Mouse (Mus musculus): ENCODE measurements around the gene Gm20708. TPM values are rescaled to one million over a fixed set of nuclear protein-coding genes. Genes with fewer than 3 reads are reported as not detected.

The Gm20708 gene
- 52.2 TPM for polyA plus RNA-seq (2014; fragmentation: Illumina TruSeq; extraction: RNeasy Lipid Tissue Mini Kit (QIAGEN cat#74804); ENCODE audit: low read depth, low replicate concordance)

GRCm38 (mm10) chr11:117809407-117810311 is at the start of gene Gm20708, which contains the start of gene Syngr2:
Gene Gm20708, plus strand, starts transcription at chr11:117809668.
Gene Syngr2, plus strand, starts transcription at chr11:117809668.

GRCm38 (mm10) chr11:117781993-117782704 is 27.3 kb upstream of the Gm20708 start, which contains the start of the genes Tmc8 and Tmc6:
Gene Tmc8, plus strand, starts transcription at chr11:117782076.
Gene Tmc6, minus strand, starts transcription at chr11:117782198.

GRCm38 (mm10) chr11:117797511-117798159 is 11.8 kb upstream of the Gm20708 start, which contains the start of gene 6030468B19Rik:
Gene 6030468B19Rik, plus strand, starts transcription at chr11:117797660.

GRCm38 (mm10) chr11:117825333-117826101 is 16.0 kb downstream of the Gm20708 start, which contains the start of the genes Afmid and Tk1:
Gene Afmid, plus strand, starts transcription at chr11:117825924.
Gene Tk1, minus strand, starts transcription at chr11:117826092.

GRCm38 (mm10) chr11:117848985-117849671 is 39.7 kb downstream of the Gm20708 start, which contains the start of gene Birc5:
Gene Birc5, plus strand, starts transcription at chr11:117849251.

GRCm38 (mm10) chr11:117860601-117861000 is 51.1 kb downstream of the Gm20708 start, which contains the start of gene Tmem235:
Gene Tmem235, plus strand, starts transcription at chr11:117860752.

GRCm38 (mm10) chr11:117872861-117873608 is 63.6 kb downstream of the Gm20708 start, which contains the start of gene Tha1:
Gene Tha1, minus strand, starts transcription at chr11:117873481.

Other genes starting within 250 kb of the Gm20708 start
- gene Tnrc6c, start 155.4 kb upstream of the Gm20708 start, polyA plus RNA-seq (2014; fragmentation: Illumina TruSeq; extraction: RNeasy Lipid Tissue Mini Kit (QIAGEN cat#74804); ENCODE audit: low read depth, low replicate concordance) = 2.5 TPM
- not detected for gene Tmc8, start 27.6 kb upstream of the Gm20708 start, polyA plus RNA-seq (2014; fragmentation: Illumina TruSeq; extraction: RNeasy Lipid Tissue Mini Kit (QIAGEN cat#74804); ENCODE audit: low read depth, low replicate concordance)
- gene Tmc6, start 27.5 kb upstream of the Gm20708 start, polyA plus RNA-seq (2014; fragmentation: Illumina TruSeq; extraction: RNeasy Lipid Tissue Mini Kit (QIAGEN cat#74804); ENCODE audit: low read depth, low replicate concordance) = 1.2 TPM
- gene 6030468B19Rik, start 12.0 kb upstream of the Gm20708 start, polyA plus RNA-seq (2014; fragmentation: Illumina TruSeq; extraction: RNeasy Lipid Tissue Mini Kit (QIAGEN cat#74804); ENCODE audit: low read depth, low replicate concordance) = not detected
- gene Syngr2, start within 50 bp of the Gm20708 start, polyA plus RNA-seq (2014; fragmentation: Illumina TruSeq; extraction: RNeasy Lipid Tissue Mini Kit (QIAGEN cat#74804); ENCODE audit: low read depth, low replicate concordance) = 9.2 TPM
- 56.3 TPM for gene Afmid, start 16.3 kb downstream of the Gm20708 start, polyA plus RNA-seq (2014; fragmentation: Illumina TruSeq; extraction: RNeasy Lipid Tissue Mini Kit (QIAGEN cat#74804); ENCODE audit: low read depth, low replicate concordance)
- 3.3 TPM for gene Tk1, start 16.4 kb downstream of the Gm20708 start, polyA plus RNA-seq (2014; fragmentation: Illumina TruSeq; extraction: RNeasy Lipid Tissue Mini Kit (QIAGEN cat#74804); ENCODE audit: low read depth, low replicate concordance)
- gene Birc5, start 39.6 kb downstream of the Gm20708 start, polyA plus RNA-seq (2014; fragmentation: Illumina TruSeq; extraction: RNeasy Lipid Tissue Mini Kit (QIAGEN cat#74804); ENCODE audit: low read depth, low replicate concordance) = 1.1 TPM
- gene Tmem235, start 51.1 kb downstream of the Gm20708 start, polyA plus RNA-seq (2014; fragmentation: Illumina TruSeq; extraction: RNeasy Lipid Tissue Mini Kit (QIAGEN cat#74804); ENCODE audit: low read depth, low replicate concordance) = not detected
- gene Tha1, start 63.8 kb downstream of the Gm20708 start, polyA plus RNA-seq (2014; fragmentation: Illumina TruSeq; extraction: RNeasy Lipid Tissue Mini Kit (QIAGEN cat#74804); ENCODE audit: low read depth, low replicate concordance) = 0.24 TPM
- 4.7 TPM for gene Socs3, start 160.4 kb downstream of the Gm20708 start, polyA plus RNA-seq (2014; fragmentation: Illumina TruSeq; extraction: RNeasy Lipid Tissue Mini Kit (QIAGEN cat#74804); ENCODE audit: low read depth, low replicate concordance)
- 1.5 TPM for gene Pgs1, start 176.6 kb downstream of the Gm20708 start, polyA plus RNA-seq (2014; fragmentation: Illumina TruSeq; extraction: RNeasy Lipid Tissue Mini Kit (QIAGEN cat#74804); ENCODE audit: low read depth, low replicate concordance)

Measured in liver, adult 10 weeks (tissue).